Mouse (Mus musculus): ENCODE measurements around the gene 1110051M20Rik.

GRCm38 (mm10) chr2:91236601-91237510, 207.6 kb downstream of the 1110051M20Rik start, which contains the start of gene Ddb2:
- TF ChIP-seq CTCF (IDR thresholded peaks at IDR 0.05) (no peak; the same call in 1 of the 2 replicates), EP300 (IDR thresholded peaks at IDR 0.05) (peak; percentile 67)

Measured in lung, postnatal 0 days (tissue).